In the genomic region with DNA sequence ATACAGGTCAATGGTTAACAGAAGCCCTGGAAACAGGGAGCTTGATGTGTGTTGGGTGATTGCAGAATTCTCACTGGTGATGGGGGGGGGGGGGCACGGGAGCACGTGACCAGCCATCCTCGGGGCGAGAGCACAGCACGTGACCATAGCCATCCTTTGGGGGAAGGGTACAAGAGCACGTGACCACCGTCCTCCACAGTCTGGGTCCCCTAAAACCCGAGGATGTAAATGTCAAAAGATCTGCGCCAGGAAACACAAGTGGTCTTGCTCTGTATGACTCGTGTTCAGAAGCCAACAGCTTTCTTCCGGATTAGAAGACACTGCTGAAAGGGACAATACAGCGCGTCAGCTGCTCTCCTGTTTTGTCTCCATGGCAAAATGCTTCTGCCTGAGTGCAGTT, we compare ENCODE assay signal across 9 mouse cellular contexts. TPM values are rescaled to one million over a fixed set of nuclear protein-coding genes. Genes with fewer than 3 reads are reported as not detected.
A peak's percentile ranks its signal among the peaks of the same experiment; 100 is the strongest.
DNase-seq lines count a peak whose midpoint lies in the region; ATAC-seq and TF ChIP-seq lines count a peak whose summit lies in the region.
"Had no signal": no experiment of that assay in that cellular context is flagged by ENCODE, and none has a peak within 500 bp of the region (broad histone marks: within the 10 kb centered on the region; RNA-seq: fewer than 3 reads in every experiment).

No protein-coding gene starts in this region.

- no peaks in the 10 kb centered on the region for H3K36me3 ChIP-seq in liver, postnatal 0 days (replicated peaks; ENCODE audit: insufficient read depth, low read length)
- no peaks in the 10 kb centered on the region for H3K36me3 ChIP-seq in liver, embryonic 12.5 days
- no peaks in the 10 kb centered on the region for H3K36me3 ChIP-seq in embryonic facial prominence, embryonic 10.5 days (replicated peaks)
- H3K36me3 ChIP-seq in hindbrain, embryonic 16.5 days (ENCODE audit: control insufficient read depth, insufficient read depth, low read length), result no peaks in the 10 kb centered on the region
- H3K36me3 ChIP-seq in stomach, embryonic 14.5 days (ENCODE audit: control insufficient read depth, insufficient read depth, low read length), result no peaks in the 10 kb centered on the region

- no peak overlapping the region for H3K4me2 ChIP-seq in liver, postnatal 0 days (ENCODE audit: low read depth, low read length)
- H3K4me2 ChIP-seq in liver, embryonic 12.5 days, result no peak overlapping the region
- peak overlapping the region; percentile 44 for H3K4me2 ChIP-seq in hindbrain, embryonic 16.5 days (ENCODE audit: low read length)
- H3K4me2 ChIP-seq in stomach, embryonic 14.5 days (replicated peaks; ENCODE audit: low read depth, low read length), result no peak overlapping the region

- H3K4me1 ChIP-seq in liver, postnatal 0 days (ENCODE audit: insufficient read depth), result no peaks in the 10 kb centered on the region
- 0 out of 2 replicates have a peak, but pooled peaks cover 3% of the 10 kb centered on the region for H3K4me1 ChIP-seq in liver, embryonic 12.5 days
- H3K4me1 ChIP-seq in embryonic facial prominence, embryonic 10.5 days, result peaks cover 21% of the 10 kb centered on the region
- H3K4me1 ChIP-seq in hindbrain, embryonic 16.5 days (ENCODE audit: control insufficient read depth, insufficient read depth, low read depth, low read length), result peaks cover 11% of the 10 kb centered on the region
- H3K4me1 ChIP-seq in stomach, embryonic 14.5 days (ENCODE audit: control insufficient read depth, insufficient read depth, low read length), result peaks cover 7% of the 10 kb centered on the region; the same call in 1 of the 2 replicates

- H3K9me3 ChIP-seq in liver, postnatal 0 days (ENCODE audit: low read length), result no peaks in the 10 kb centered on the region
- H3K9me3 ChIP-seq in liver, embryonic 12.5 days (replicated peaks), result no peaks in the 10 kb centered on the region
- no peaks in the 10 kb centered on the region for H3K9me3 ChIP-seq in embryonic facial prominence, embryonic 10.5 days
- no peaks in the 10 kb centered on the region for H3K9me3 ChIP-seq in hindbrain, embryonic 16.5 days (ENCODE audit: control insufficient read depth, low read length)
- H3K9me3 ChIP-seq in stomach, embryonic 14.5 days (ENCODE audit: control insufficient read depth, low read depth, low read length), result no peaks in the 10 kb centered on the region
- H3K9me3 ChIP-seq: megakaryocyte, embryonic 14.5 days had no signal

- no peak overlapping the region for H3K9ac ChIP-seq in liver, postnatal 0 days (replicated peaks)
- no peak overlapping the region for H3K9ac ChIP-seq in liver, embryonic 12.5 days
- H3K9ac ChIP-seq in hindbrain, embryonic 16.5 days (ENCODE audit: low read depth, low read length), result no peak overlapping the region
- H3K9ac ChIP-seq in stomach, embryonic 14.5 days (replicated peaks; ENCODE audit: low read depth, low read length), result no peak overlapping the region

- TF ChIP-seq CTCF in liver, postnatal 0 days (IDR thresholded peaks at IDR 0.05; ENCODE audit: low read depth), result no peak

- H3K27ac ChIP-seq in liver, postnatal 0 days (ENCODE audit: low read depth), result no peak overlapping the region
- no peak overlapping the region for H3K27ac ChIP-seq in liver, embryonic 12.5 days
- peak overlapping the region; percentile 26; the same call in 1 of the 2 replicates for H3K27ac ChIP-seq in embryonic facial prominence, embryonic 10.5 days (replicated peaks)
- H3K27ac ChIP-seq in hindbrain, embryonic 16.5 days (ENCODE audit: low read depth, low read length), result no peak overlapping the region
- no peak overlapping the region for H3K27ac ChIP-seq in stomach, embryonic 14.5 days (ENCODE audit: low read length)

- ATAC-seq in liver, postnatal 0 days, result 0 out of 2 replicates have a peak, but pooled peaks have one; percentile 38
- no peak for ATAC-seq in liver, embryonic 12.5 days
- ATAC-seq in hindbrain, embryonic 16.5 days, result peak; percentile 35
- ATAC-seq in stomach, embryonic 14.5 days (ENCODE audit: insufficient number of reproducible peaks, insufficient read depth, low FRiP score, low read depth), result 0 out of 2 replicates have a peak, but pooled peaks have one; percentile 23

- H3K4me3 ChIP-seq in liver, postnatal 0 days (ENCODE audit: low read depth, low read length), result no peak overlapping the region
- H3K4me3 ChIP-seq in liver, embryonic 12.5 days, result no peak overlapping the region
- peak overlapping the region; percentile 34; the same call in 1 of the 2 replicates for H3K4me3 ChIP-seq in embryonic facial prominence, embryonic 10.5 days
- peak overlapping the region; percentile 7; the same call in 1 of the 2 replicates for H3K4me3 ChIP-seq in hindbrain, embryonic 16.5 days (ENCODE audit: low read length)
- no peak overlapping the region for H3K4me3 ChIP-seq in stomach, embryonic 14.5 days (ENCODE audit: low read depth, low read length)
- H3K4me3 ChIP-seq: megakaryocyte, embryonic 14.5 days had no signal

- H3K27me3 ChIP-seq in liver, postnatal 0 days (ENCODE audit: insufficient read depth, low read length), result no peaks in the 10 kb centered on the region
- H3K27me3 ChIP-seq in liver, embryonic 12.5 days (replicated peaks), result no peaks in the 10 kb centered on the region
- H3K27me3 ChIP-seq in embryonic facial prominence, embryonic 10.5 days (replicated peaks; ENCODE audit: low read depth, poor library complexity, severe bottlenecking), result no peaks in the 10 kb centered on the region
- H3K27me3 ChIP-seq in hindbrain, embryonic 16.5 days (replicated peaks; ENCODE audit: control insufficient read depth, insufficient read depth, low read length), result no peaks in the 10 kb centered on the region; the same call in 1 of the 2 replicates
- no peaks in the 10 kb centered on the region for H3K27me3 ChIP-seq in stomach, embryonic 14.5 days (ENCODE audit: control insufficient read depth, insufficient read depth, low read length)

- DNase-seq in liver, postnatal 0 days, result peak; percentile 15
- peak; percentile 72 for DNase-seq in embryonic facial prominence, embryonic 10.5 days (ENCODE audit: low spot score)
- no peak for DNase-seq in gastrocnemius, adult 18-20 months (ENCODE audit: low spot score)
- DNase-seq in layer of hippocampus, postnatal 36 days, result no peak

- TF ChIP-seq EP300 in liver, postnatal 0 days (IDR thresholded peaks at IDR 0.05; ENCODE audit: low read depth), result no peak

- WGBS in liver, postnatal 0 days (ENCODE audit: insufficient replicate concordance), result 59% methylated on average over 13 of the region's 13 CpGs
- WGBS in liver, embryonic 12.5 days (ENCODE audit: insufficient replicate concordance), result 55% methylated on average over 13 of the region's 13 CpGs
- WGBS in embryonic facial prominence, embryonic 10.5 days, result 41% methylated on average over 13 of the region's 13 CpGs
- whole genome bisulfite sequencing in hindbrain, embryonic 16.5 days, result 25% methylated on average over 13 of the region's 13 CpGs
- 65% methylated on average over 13 of the region's 13 CpGs for WGBS in stomach, embryonic 14.5 days

RNA-seq across cellular contexts. Expression of a gene that starts 35.5 kb away (rescaled TPM):
- polyA plus RNA-seq in liver, postnatal 0 days (2015; fragmentation: Nextera tagmentation; extraction: Ambion mirVana), result not detected in 2 replicates
- not detected in 2 replicates for polyA plus RNA-seq in liver, embryonic 12.5 days (2016; fragmentation: Nextera tagmentation; extraction: Ambion mirVana)
- polyA plus RNA-seq in embryonic facial prominence, embryonic 10.5 days (2016; fragmentation: Nextera tagmentation; extraction: Ambion mirVana), result not detected in 2 replicates
- not detected in 2 replicates for polyA plus RNA-seq in hindbrain, embryonic 16.5 days (2015; fragmentation: Nextera tagmentation; extraction: Ambion mirVana)
- not detected in 2 replicates for polyA plus RNA-seq in stomach, embryonic 14.5 days (2014; fragmentation: Nextera tagmentation; extraction: Ambion mirVana)
- total RNA-seq in gastrocnemius, adult 18-20 months (2021), result not detected
- not detected for total RNA-seq in layer of hippocampus, postnatal 36 days (2021)
- polyA plus RNA-seq: gonadal fat pad, adult 2 months had no signal

Comparison
In these comparisons a context has a peak if more than half of its experiments do, and no peak if none do; other contexts are left out.
1. DNase-seq: peak in liver, postnatal 0 days (single experiment) and embryonic facial prominence, embryonic 10.5 days (single experiment); none in gastrocnemius, adult 18-20 months (single experiment) and layer of hippocampus, postnatal 36 days (0 of 2).
2. H3K4me3 ChIP-seq: peak in embryonic facial prominence, embryonic 10.5 days (single experiment) and hindbrain, embryonic 16.5 days (single experiment); none in liver, postnatal 0 days (single experiment), liver, embryonic 12.5 days (single experiment) and stomach, embryonic 14.5 days (single experiment).